Mouse (Mus musculus) G1E (cell line): ENCODE results near the gene Snrnp25.

Source experiments
- CTCF ChIP-seq: IDR thresholded peaks from 2 replicates; pipeline ENCODE4 v1.5.1; 2012; ENCODE audit warnings: low read depth, low read length, inconsistent platforms, mixed read lengths
- GATA1 ChIP-seq: IDR thresholded peaks from 2 replicates; pipeline ENCODE4 v1.6.1; 2012; ENCODE audit warnings: borderline replicate concordance, low read length, inconsistent platforms, mixed read lengths
- GATA2 ChIP-seq: IDR thresholded peaks from 2 replicates; pipeline ENCODE4 v1.6.1; 2012; ENCODE audit warnings: low read depth, low read length, inconsistent platforms, borderline replicate concordance
- POLR2AphosphoS5 ChIP-seq: IDR thresholded peaks from 2 replicates; pipeline ENCODE4 v1.6.1; 2012; ENCODE audit warnings: low read depth, low read length, inconsistent platforms; ENCODE audit not compliant: insufficient replicate concordance

- TF ChIP-seq CTCF, result no peak
- TF ChIP-seq POLR2AphosphoS5, result no peak
- TF ChIP-seq GATA2, result no peak
- TF ChIP-seq GATA1, result no peak
Measured at GRCm38 (mm10) chr11:32178506-32178905, 26.7 kb upstream of the Snrnp25 start.
